Mouse (Mus musculus) hindbrain, postnatal 0 days (tissue): ENCODE data around the gene Spred3. TPM values are rescaled to one million over a fixed set of nuclear protein-coding genes. Genes with fewer than 3 reads are reported as not detected.

Source experiments
- ATAC-seq: fragments of 200-750 bp; cut with Nextera tagmentation; 2 replicates; pipeline ENCODE4 v1.8.0; 2017; ENCODE audit warnings: mild to moderate bottlenecking, moderate TSS enrichment, moderate library complexity
- DNase-seq: peaks from one replicate; pipeline ENCODE4 v3.0.0-alpha.2; 2015; ENCODE audit warnings: low spot score
- H3K27ac ChIP-seq: fragments of 300-500 bp; sonication (generic); 2 replicates; pipeline ENCODE4 v1.5.1; 2014; ENCODE audit warnings: mild to moderate bottlenecking
- H3K27me3 ChIP-seq: fragments of 300-500 bp; sonication (generic); 2 replicates; pipeline ENCODE4 v1.6.1; 2014; ENCODE audit warnings: low read length, mixed read lengths; ENCODE audit not compliant: insufficient read depth
- H3K36me3 ChIP-seq: fragments of 300-500 bp; sonication (generic); 2 replicates; pipeline ENCODE4 v1.6.1; 2014; ENCODE audit warnings: low read length, mixed read lengths; ENCODE audit not compliant: insufficient read depth
- H3K4me1 ChIP-seq: fragments of 300-500 bp; sonication (generic); 2 replicates; pipeline ENCODE4 v1.6.1; 2014; ENCODE audit warnings: antibody characterized with exemption, low read length, mixed read lengths; ENCODE audit not compliant: insufficient read depth
- H3K4me2 ChIP-seq: fragments of 300-500 bp; sonication (generic); 2 replicates; pipeline ENCODE4 v1.6.1; 2014; ENCODE audit warnings: low read depth, mild to moderate bottlenecking, low read length, moderate library complexity, mixed read lengths
- H3K4me3 ChIP-seq: fragments of 300-500 bp; sonication (generic); 2 replicates; pipeline ENCODE4 v1.5.1; 2014; ENCODE audit warnings: low read length
- H3K9ac ChIP-seq: fragments of 300-500 bp; sonication (generic); replicated peaks from 2 replicates; pipeline ENCODE4 v1.6.1; 2014; ENCODE audit warnings: mild to moderate bottlenecking, low read length, moderate library complexity, mixed read lengths
- H3K9me3 ChIP-seq: fragments of 300-500 bp; sonication (generic); 2 replicates; pipeline ENCODE4 v1.6.1; 2016; ENCODE audit warnings: low read length, mixed read lengths
- CTCF ChIP-seq: IDR thresholded peaks from 2 replicates; pipeline ENCODE4 v1.5.1; 2016; ENCODE audit warnings: antibody characterized with exemption, control low read depth, low read depth
- WGBS: fragments of 180-500 bp; shearing (Covaris S2); extraction: QIAGEN DNeasy Blood & Tissue Kit; methylation state at CpG from one replicate; pipeline ENCODE4 v1.1.7; 2014; 5-methylcytosine and 5-hydroxymethylcytosine counted together
- polyA plus RNA-seq: library from polyadenylated mRNA; unstranded; fragments of >200 nt; fragmentation: Nextera tagmentation; extraction: Ambion mirVana; gene quantifications from 2 replicates; pipeline ENCODE4 v1.2.1, GENCODE M21; 2015
- total RNA-seq: library from RNA; depleted of rRNA; stranded (reverse); fragments of >200 nt; gene quantifications from 2 replicates; pipeline ENCODE4 v1.2.3, GENCODE M21; 2014

Spred3 gene
- total and polyA plus RNA-seq, 2 experiments from 2014 or later, result 11.2 to 30.8 TPM

DNA sequence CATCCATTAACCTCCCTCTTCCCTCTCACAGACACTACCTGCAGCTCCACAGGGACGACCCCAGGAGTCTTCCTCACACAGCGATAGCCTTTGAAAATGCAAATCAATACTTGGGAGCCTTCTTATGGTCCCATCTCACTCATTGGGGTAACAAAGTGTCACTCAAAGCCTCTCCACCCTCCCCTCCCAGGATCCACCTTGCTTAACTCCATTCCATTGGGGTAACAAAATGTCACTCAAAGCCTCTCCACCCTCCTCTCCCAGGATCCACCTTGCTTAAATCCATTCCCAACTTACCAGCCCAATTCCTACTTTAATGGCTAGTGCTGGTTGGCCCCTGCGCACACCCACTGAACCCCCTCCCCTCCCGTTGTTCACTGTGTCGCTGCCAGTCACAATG, 11.9 kb downstream of the Spred3 start:
- Histone ChIP-seq H3K4me2 (no peak overlapping the region), H3K27me3 (no peaks in the 10 kb centered on the region), H3K9me3 (no peaks in the 10 kb centered on the region), H3K36me3 (peaks cover 12% of the 10 kb centered on the region; the same call in 1 of the 2 replicates), H3K4me3 (no peak overlapping the region), H3K4me1 (0 out of 2 replicates have a peak, but pooled peaks cover 3% of the 10 kb centered on the region), H3K9ac (no peak overlapping the region), H3K27ac (no peak overlapping the region)
- 7% methylated on average over 5 of the region's 5 CpGs for WGBS
- TF ChIP-seq CTCF, result no peak
- ATAC-seq (no peak), DNase-seq (peak; percentile 34)

DNA sequence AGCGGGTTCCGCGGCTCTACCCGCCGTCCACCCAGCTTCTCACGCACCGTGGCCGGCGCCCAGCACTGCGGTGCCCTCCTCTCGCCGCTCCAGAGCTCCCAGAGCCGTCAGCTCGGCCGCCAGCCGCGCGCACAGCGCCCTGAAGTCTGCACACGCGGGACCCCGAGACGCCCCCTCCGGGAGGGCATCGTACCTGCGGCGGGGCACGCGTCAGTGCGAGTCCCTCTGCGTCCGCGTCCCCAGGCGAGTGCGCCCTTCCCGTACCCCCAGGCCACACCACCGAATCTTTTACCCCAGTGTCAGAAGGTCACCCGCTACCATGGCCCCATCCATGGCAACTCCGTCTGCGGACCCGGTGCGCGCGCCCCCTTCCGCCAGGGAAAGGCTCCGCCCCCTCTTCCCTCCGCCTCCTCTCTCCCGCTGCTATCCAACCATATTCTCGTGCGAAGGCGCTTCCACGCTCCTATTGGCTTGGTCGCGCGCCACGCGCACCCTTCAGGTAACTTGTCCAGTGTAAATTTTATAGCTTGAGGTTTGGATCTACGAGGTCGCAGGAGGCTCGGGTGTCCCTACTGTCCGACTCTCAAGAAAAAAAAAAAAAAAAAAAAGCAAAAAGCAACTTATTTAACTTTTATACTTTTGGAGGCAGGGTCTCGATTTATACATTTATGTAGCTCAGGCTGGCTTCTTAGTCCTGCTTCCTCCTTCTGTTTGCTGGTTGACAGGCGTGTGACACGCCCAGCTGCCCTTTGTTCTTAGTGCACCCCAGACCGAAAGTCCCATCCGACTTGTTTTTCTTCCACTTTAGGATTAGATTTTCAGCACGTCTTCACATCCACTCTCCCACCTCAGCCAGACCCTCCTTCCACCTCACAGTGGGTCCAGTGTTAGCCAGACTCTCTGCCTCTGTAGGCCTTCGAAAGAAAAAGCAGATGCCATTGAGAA, 14.1 kb downstream of the Spred3 start, which contains the start of gene Fam98c:
Gene Fam98c (minus strand): TSS at position 397 of the 945 bp plus-strand sequence.
- WGBS, result 5% methylated on average over 52 of the region's 68 CpGs

DNA sequence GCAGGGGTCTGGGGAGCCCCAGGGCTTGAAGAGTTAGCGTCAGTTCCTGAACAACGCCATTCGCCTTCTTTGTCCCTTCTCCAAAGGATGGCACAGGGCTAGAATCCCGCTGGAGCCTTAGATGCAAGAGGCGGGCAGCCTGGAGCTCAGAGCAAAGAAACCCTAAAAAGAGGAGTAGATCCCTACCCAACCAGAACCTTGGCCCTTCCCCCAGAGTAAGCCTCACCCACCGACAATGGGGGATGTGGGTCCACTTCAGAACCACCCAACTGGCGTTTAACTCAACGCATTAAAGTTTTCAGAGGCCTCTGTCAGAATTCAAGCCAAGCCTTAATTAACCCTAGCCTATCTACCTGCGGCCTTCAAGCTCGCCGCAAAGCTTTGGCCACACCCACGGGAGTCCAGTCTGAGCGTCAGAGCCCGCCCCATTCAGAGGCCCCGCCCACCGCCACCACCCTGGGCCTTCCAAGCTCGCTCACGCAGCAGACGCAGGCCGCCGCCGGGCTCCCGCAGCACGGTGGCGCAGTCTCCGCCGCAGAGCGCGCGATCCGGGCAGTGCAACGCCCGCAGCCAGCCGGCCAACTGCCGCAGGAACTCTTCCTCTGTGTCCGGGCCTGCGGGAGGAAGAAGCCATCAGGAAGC, 14.9 kb downstream of the Spred3 start:
- Histone ChIP-seq H3K9ac (peak overlapping the region; percentile 80), H3K4me3 (peak overlapping the region; percentile 82), H3K27ac (peak overlapping the region; percentile 92), H3K36me3 (no peaks in the 10 kb centered on the region), H3K27me3 (no peaks in the 10 kb centered on the region), H3K9me3 (no peaks in the 10 kb centered on the region), H3K4me1 (0 out of 2 replicates have a peak, but pooled peaks cover 3% of the 10 kb centered on the region), H3K4me2 (peak overlapping the region; percentile 92)
- TF ChIP-seq CTCF, result no peak
- 7% methylated on average over 36 of the region's 37 CpGs for WGBS
- DNase-seq, result peak; percentile 92
- peak; percentile 91 for ATAC-seq

More for the DNA sequence above, 14.1 kb downstream of the Spred3 start, which contains the start of gene Fam98c:
- 0 out of 2 replicates have a peak, but pooled peaks cover 3% of the 10 kb centered on the region for H3K4me1 ChIP-seq
- H3K27me3 ChIP-seq, result no peaks in the 10 kb centered on the region
- peak within 1 kb of the TSS; percentile 82 for H3K4me3 ChIP-seq
- no peaks in the 10 kb centered on the region for H3K9me3 ChIP-seq
- peak within 1 kb of the TSS; percentile 92 for H3K4me2 ChIP-seq
- H3K36me3 ChIP-seq, result peaks cover 4% of the 10 kb centered on the region; the same call in 1 of the 2 replicates
- peak; percentile 60 for TF ChIP-seq CTCF
- peak within 1 kb of the TSS; percentile 80 for H3K9ac ChIP-seq
- ATAC-seq, result peak; percentile 85
- H3K27ac ChIP-seq, result peak within 1 kb of the TSS; percentile 92
- DNase-seq, result peak; percentile 93

GRCm38 (mm10) chr7:29154018-29154720, 16.0 kb downstream of the Spred3 start:
- H3K9ac ChIP-seq, result no peak overlapping the region
- H3K4me2 ChIP-seq, result no peak overlapping the region
- H3K27ac ChIP-seq, result no peak overlapping the region
- no peaks in the 10 kb centered on the region for H3K36me3 ChIP-seq
- no peak for ATAC-seq
- WGBS, result 96% methylated on average over 14 of the region's 14 CpGs
- no peaks in the 10 kb centered on the region for H3K9me3 ChIP-seq
- no peak for DNase-seq
- H3K27me3 ChIP-seq, result no peaks in the 10 kb centered on the region
- H3K4me3 ChIP-seq, result no peak overlapping the region
- H3K4me1 ChIP-seq, result 0 out of 2 replicates have a peak, but pooled peaks cover 3% of the 10 kb centered on the region
- TF ChIP-seq CTCF, result no peak; the same call in 1 of the 2 replicates

DNA sequence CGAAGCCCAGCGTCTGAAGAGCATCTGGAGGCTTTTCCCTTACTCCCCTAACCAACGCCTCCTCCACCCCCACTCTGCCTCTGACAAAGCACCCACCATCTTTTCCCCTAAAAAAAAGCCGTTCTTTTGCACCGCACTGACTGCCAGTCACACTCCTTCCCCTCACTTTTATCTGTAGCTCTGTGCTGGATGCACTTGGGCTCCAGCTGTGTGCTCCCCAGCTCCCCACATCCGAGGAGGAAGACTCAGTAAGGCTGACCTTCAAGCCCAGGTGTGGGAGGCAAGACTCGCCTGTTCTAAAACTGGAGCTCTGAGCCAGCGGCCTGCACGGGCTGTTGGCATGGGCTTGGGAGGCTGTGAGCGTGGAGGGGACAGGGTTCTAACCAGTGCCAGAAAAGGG, 18.7 kb downstream of the Spred3 start:
- H3K4me2 ChIP-seq, result no peak overlapping the region
- 0 out of 2 replicates have a peak, but pooled peaks cover under 1% of the 10 kb centered on the region for H3K4me1 ChIP-seq
- H3K36me3 ChIP-seq, result no peaks in the 10 kb centered on the region
- ATAC-seq, result no peak
- H3K4me3 ChIP-seq, result no peak overlapping the region
- DNase-seq, result no peak
- no peak overlapping the region for H3K27ac ChIP-seq
- no peak overlapping the region for H3K9ac ChIP-seq
- no peak for TF ChIP-seq CTCF
- H3K9me3 ChIP-seq, result no peaks in the 10 kb centered on the region
- no peaks in the 10 kb centered on the region for H3K27me3 ChIP-seq
- WGBS, result 69% methylated on average over 10 of the region's 10 CpGs

DNA sequence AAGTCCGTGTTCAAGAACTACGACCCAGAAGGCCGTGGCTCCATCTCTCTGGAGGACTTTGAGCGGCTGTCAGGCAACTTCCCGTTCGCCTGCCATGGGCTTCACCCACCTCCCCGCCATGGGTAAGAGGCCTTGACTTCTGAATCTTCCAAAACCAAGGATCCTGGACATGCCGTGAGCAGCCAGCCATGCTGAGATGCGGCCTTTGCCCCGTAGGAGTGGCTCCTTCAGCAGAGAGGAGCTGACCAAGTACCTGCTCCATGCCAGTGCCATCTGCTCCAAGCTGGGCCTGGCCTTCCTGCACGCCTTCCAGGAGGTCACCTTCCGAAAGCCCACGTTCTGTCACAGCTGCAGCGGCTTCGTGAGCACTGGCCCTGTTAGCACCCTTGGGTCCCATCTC, 21.4 kb downstream of the Spred3 start:
- no peak overlapping the region for H3K4me3 ChIP-seq
- no peak overlapping the region for H3K9ac ChIP-seq
- ATAC-seq, result no peak
- H3K4me1 ChIP-seq, result no peaks in the 10 kb centered on the region
- WGBS, result 91% methylated on average over 15 of the region's 15 CpGs
- H3K36me3 ChIP-seq, result no peaks in the 10 kb centered on the region
- no peak overlapping the region for H3K27ac ChIP-seq
- H3K9me3 ChIP-seq, result no peaks in the 10 kb centered on the region
- no peaks in the 10 kb centered on the region for H3K27me3 ChIP-seq
- no peak overlapping the region for H3K4me2 ChIP-seq
- TF ChIP-seq CTCF, result no peak
- DNase-seq, result no peak
